Mouse (Mus musculus) liver, embryonic 14.5 days (tissue): ENCODE results near the gene Taf5l.

Experiments
- CTCF ChIP-seq: IDR thresholded peaks from 2 replicates; pipeline ENCODE4 v1.5.1; 2016; ENCODE audit warnings: antibody characterized with exemption, low read depth, control low read depth
- EP300 ChIP-seq: IDR thresholded peaks from 2 replicates; pipeline ENCODE4 v1.6.1; 2016; ENCODE audit warnings: antibody characterized with exemption, low read depth

- 0 out of 2 replicates have a peak, but pooled peaks have one; percentile 19 for TF ChIP-seq CTCF
- no peak for TF ChIP-seq EP300
Measured at GRCm38 (mm10) chr8:124042201-124042600, 21.0 kb upstream of the Taf5l start.
